Mouse (Mus musculus) C2C12 (cell line): ENCODE results near the gene Fthl17d.
"Not testable (repeated sequence)": the region's sequence is repeated elsewhere in the genome, so short reads cannot be mapped to it uniquely, and the experiment has no call there.

Source experiments
- CTCF ChIP-seq: IDR thresholded peaks from one replicate; pipeline ENCODE4 v1.5.1; 2011; ENCODE audit not compliant: control insufficient read depth, insufficient read depth, insufficient read length
- USF1 ChIP-seq: IDR thresholded peaks from one replicate; pipeline ENCODE4 v1.6.1; 2011; ENCODE audit warnings: low read depth, mild to moderate bottlenecking, control low read depth, moderate library complexity

- not testable (repeated sequence) for TF ChIP-seq USF1, CTCF
These were observed at the start of gene Fthl17d for GRCm38 (mm10) chrX:8986655-8987054.
